Mouse (Mus musculus): ENCODE data around the gene Etfb.

The Etfb gene

GRCm38 (mm10) chr7:43449811-43450210 lies 5.9 kb downstream of the Etfb start:
- no peak for DNase-seq (ENCODE audit: low spot score)

GRCm38 (mm10) chr7:43451726-43452125 lies 7.8 kb downstream of the Etfb start:
- DNase-seq (ENCODE audit: low spot score), result no peak

GRCm38 (mm10) chr7:43452609-43453008 lies 8.7 kb downstream of the Etfb start:
- DNase-seq (ENCODE audit: low spot score), result no peak

GRCm38 (mm10) chr7:43453599-43454355 lies 9.9 kb downstream of the Etfb start:
- no peak for DNase-seq (ENCODE audit: low spot score)

- no peak for DNase-seq (ENCODE audit: low spot score)
Observed at GRCm38 (mm10) chr7:43454371-43454770, 10.5 kb downstream of the Etfb start.

GRCm38 (mm10) chr7:43462851-43463250 lies 19.0 kb downstream of the Etfb start, which contains the start of gene Vsig10l:
Vsig10l (plus strand) TSS chr7:43463151.
- DNase-seq (ENCODE audit: low spot score), result no peak

GRCm38 (mm10) chr7:43463976-43464375 lies 20.1 kb downstream of the Etfb start:
- DNase-seq (ENCODE audit: low spot score), result no peak

- no peak for DNase-seq (ENCODE audit: low spot score)
Observed at GRCm38 (mm10) chr7:43464864-43465343, 21.0 kb downstream of the Etfb start.

GRCm38 (mm10) chr7:43465344-43466098 lies 21.6 kb downstream of the Etfb start:
- DNase-seq (ENCODE audit: low spot score), result peak; percentile 70

GRCm38 (mm10) chr7:43466099-43466694 lies 22.3 kb downstream of the Etfb start:
- DNase-seq (ENCODE audit: low spot score), result no peak

- DNase-seq (ENCODE audit: low spot score), result no peak
Observed at GRCm38 (mm10) chr7:43470373-43470772, 26.5 kb downstream of the Etfb start.

GRCm38 (mm10) chr7:43475706-43476105 lies 31.8 kb downstream of the Etfb start:
- DNase-seq (ENCODE audit: low spot score), result no peak

- no peak for DNase-seq (ENCODE audit: low spot score)
Observed at GRCm38 (mm10) chr7:43476376-43476775, 32.5 kb downstream of the Etfb start.

- DNase-seq (ENCODE audit: low spot score), result no peak
Observed at GRCm38 (mm10) chr7:43481191-43481590, 37.3 kb downstream of the Etfb start.

GRCm38 (mm10) chr7:43482090-43482716 lies 38.3 kb downstream of the Etfb start:
- DNase-seq (ENCODE audit: low spot score), result no peak

GRCm38 (mm10) chr7:43483236-43483635 lies 39.4 kb downstream of the Etfb start:
- no peak for DNase-seq (ENCODE audit: low spot score)

GRCm38 (mm10) chr7:43488646-43489045 lies 44.8 kb downstream of the Etfb start:
- DNase-seq (ENCODE audit: low spot score), result no peak

- no peak for DNase-seq (ENCODE audit: low spot score)
Observed at GRCm38 (mm10) chr7:43489631-43490125, 45.8 kb downstream of the Etfb start, which contains the start of gene Iglon5. Iglon5 (minus strand) TSS chr7:43490075.

GRCm38 (mm10) chr7:43490182-43490584 lies 46.3 kb downstream of the Etfb start:
- DNase-seq (ENCODE audit: low spot score), result no peak

GRCm38 (mm10) chr7:43490861-43491260 lies 47.0 kb downstream of the Etfb start:
- no peak for DNase-seq (ENCODE audit: low spot score)

- no peak for DNase-seq (ENCODE audit: low spot score)
Observed at GRCm38 (mm10) chr7:43495343-43496021, 51.6 kb downstream of the Etfb start.
